Mouse (Mus musculus) C2C12 (cell line): Measurements from ENCODE around the gene Gdf7. TPM values are rescaled to one million over a fixed set of nuclear protein-coding genes. Genes with fewer than 3 reads are reported as not detected.

ENCODE experiments used
- H3K27me3 ChIP-seq: one replicate; pipeline ENCODE4 v1.6.1; 2011; ENCODE audit not compliant: control insufficient read depth, insufficient read depth, insufficient read length
- H3K36me3 ChIP-seq: one replicate; pipeline ENCODE4 v1.6.1; 2011; ENCODE audit not compliant: control insufficient read depth, insufficient read depth
- H3K4me3 ChIP-seq: one replicate; pipeline ENCODE4 v1.5.1; 2011; ENCODE audit warnings: mild to moderate bottlenecking, control low read depth; ENCODE audit not compliant: poor library complexity, insufficient read depth, severe bottlenecking
- H3K79me2 ChIP-seq: one replicate; pipeline ENCODE4 v1.6.1; 2011; ENCODE audit not compliant: control insufficient read depth, insufficient read depth
- H3K79me3 ChIP-seq: one replicate; pipeline ENCODE4 v1.6.1; 2011; ENCODE audit warnings: low read depth, control low read depth
- H3ac ChIP-seq: one replicate; pipeline ENCODE3; 2011; ENCODE audit warnings: low read depth; ENCODE audit not compliant: control insufficient read depth, insufficient read length
- CEBPB ChIP-seq: IDR thresholded peaks from one replicate; pipeline ENCODE4 v1.6.1; 2011; ENCODE audit warnings: low read depth, mild to moderate bottlenecking, control low read depth, moderate library complexity
- CTCF ChIP-seq: IDR thresholded peaks from one replicate; pipeline ENCODE4 v1.5.1; 2011; ENCODE audit not compliant: control insufficient read depth, insufficient read depth, insufficient read length
- FOSL1 ChIP-seq: IDR thresholded peaks from one replicate; pipeline ENCODE4 v1.8.0; 2011; ENCODE audit warnings: mild to moderate bottlenecking, low read length; ENCODE audit not compliant: poor library complexity, insufficient read depth, severe bottlenecking
- MAX ChIP-seq: IDR thresholded peaks from one replicate; pipeline ENCODE4 v1.6.1; 2011; ENCODE audit warnings: mild to moderate bottlenecking, control low read depth
- MYOD1 ChIP-seq: IDR thresholded peaks from one replicate; pipeline ENCODE4 v1.6.1; 2011; ENCODE audit warnings: low read depth; ENCODE audit not compliant: control insufficient read depth, insufficient read length
- MYOG ChIP-seq: IDR thresholded peaks from one replicate; pipeline ENCODE4 v1.6.1; 2011; ENCODE audit not compliant: control insufficient read depth, insufficient read length; ENCODE audit errors: extremely low read depth
- USF1 ChIP-seq: IDR thresholded peaks from one replicate; pipeline ENCODE4 v1.6.1; 2011; ENCODE audit warnings: low read depth, mild to moderate bottlenecking, control low read depth, moderate library complexity
- polyA plus RNA-seq: library from polyadenylated mRNA; unstranded; fragments of >200 nt; fragmentation: generic; extraction: Trizol; gene quantifications from one replicate; pipeline ENCODE4 v1.2.1, GENCODE M21; 2012; ENCODE audit warnings: missing spikeins

Gene Gdf7
- polyA plus RNA-seq, 1 experiment: 0.09 TPM

GRCm38 (mm10) chr12:8313270-8313771 is 11.6 kb upstream of the Gdf7 start, which contains the start of gene Hs1bp3:
Hs1bp3 (plus strand) TSS chr12:8313432.
- H3K27me3 ChIP-seq: no peaks in the 10 kb centered on the region
- peak within 1 kb of the TSS; percentile 56 for H3K4me3 ChIP-seq
- peaks cover 11% of the 10 kb centered on the region for H3K36me3 ChIP-seq
- H3K79me2 ChIP-seq: peaks cover 35% of the 10 kb centered on the region
- TF ChIP-seq MYOD1: no peak
- TF ChIP-seq USF1: peak; percentile 10
- peak; percentile 12 for TF ChIP-seq MAX
- TF ChIP-seq CTCF: peak; percentile 97
- peak within 1 kb of the TSS; percentile 66 for H3ac ChIP-seq
- H3K79me3 ChIP-seq: peaks cover 8% of the 10 kb centered on the region

GRCm38 (mm10) chr12:8312266-8312665 is 10.5 kb upstream of the Gdf7 start:
- Histone ChIP-seq H3K79me2 (peaks cover 35% of the 10 kb centered on the region), H3K36me3 (peaks cover 2% of the 10 kb centered on the region), H3K27me3 (no peaks in the 10 kb centered on the region), H3ac (no peak overlapping the region), H3K79me3 (peaks cover 8% of the 10 kb centered on the region), H3K4me3 (no peak overlapping the region)
- TF ChIP-seq FOSL1 (no peak), USF1 (no peak), CTCF (no peak), CEBPB (no peak), MAX (no peak), MYOG (no peak), MYOD1 (no peak)

- Histone ChIP-seq H3K4me3 (no peak overlapping the region), H3ac (no peak overlapping the region), H3K27me3 (no peaks in the 10 kb centered on the region), H3K79me3 (peaks cover 8% of the 10 kb centered on the region), H3K36me3 (no peaks in the 10 kb centered on the region), H3K79me2 (peaks cover 27% of the 10 kb centered on the region)
- TF ChIP-seq MYOD1: no peak
- TF ChIP-seq MAX: no peak
- no peak for TF ChIP-seq CEBPB
- no peak for TF ChIP-seq CTCF
- TF ChIP-seq FOSL1: no peak
- TF ChIP-seq USF1: no peak
- no peak for TF ChIP-seq MYOG
Observed at GRCm38 (mm10) chr12:8310992-8311391, 9.2 kb upstream of the Gdf7 start.

GRCm38 (mm10) chr12:8306910-8307309 is 5.2 kb upstream of the Gdf7 start:
- TF ChIP-seq CEBPB: no peak
- no peak for TF ChIP-seq MYOG
- TF ChIP-seq MYOD1: no peak
- TF ChIP-seq FOSL1: no peak
- no peak for TF ChIP-seq CTCF
- H3K27me3 ChIP-seq: no peaks in the 10 kb centered on the region
- H3K79me2 ChIP-seq: no peaks in the 10 kb centered on the region
- H3K36me3 ChIP-seq: no peaks in the 10 kb centered on the region
- H3K79me3 ChIP-seq: no peaks in the 10 kb centered on the region
- H3ac ChIP-seq: no peak overlapping the region
- H3K4me3 ChIP-seq: no peak overlapping the region

GRCm38 (mm10) chr12:8306432-8306831 is 4.7 kb upstream of the Gdf7 start:
- Histone ChIP-seq H3K79me3 (no peaks in the 10 kb centered on the region), H3K36me3 (no peaks in the 10 kb centered on the region), H3K27me3 (no peaks in the 10 kb centered on the region), H3K4me3 (no peak overlapping the region), H3ac (no peak overlapping the region), H3K79me2 (no peaks in the 10 kb centered on the region)
- TF ChIP-seq CTCF (peak; percentile 70), CEBPB (no peak), MYOD1 (no peak)

GRCm38 (mm10) chr12:8305258-8305657 is 3.5 kb upstream of the Gdf7 start:
- Histone ChIP-seq H3K36me3 (no peaks in the 10 kb centered on the region), H3ac (no peak overlapping the region), H3K27me3 (no peaks in the 10 kb centered on the region), H3K79me3 (no peaks in the 10 kb centered on the region), H3K79me2 (no peaks in the 10 kb centered on the region), H3K4me3 (no peak overlapping the region)
- TF ChIP-seq CTCF (no peak), CEBPB (no peak), MYOD1 (no peak), USF1 (no peak), MAX (no peak), FOSL1 (no peak), MYOG (no peak)
